Comparison of ENCODE assay signal across 30 mouse cellular contexts in the genomic region with DNA sequence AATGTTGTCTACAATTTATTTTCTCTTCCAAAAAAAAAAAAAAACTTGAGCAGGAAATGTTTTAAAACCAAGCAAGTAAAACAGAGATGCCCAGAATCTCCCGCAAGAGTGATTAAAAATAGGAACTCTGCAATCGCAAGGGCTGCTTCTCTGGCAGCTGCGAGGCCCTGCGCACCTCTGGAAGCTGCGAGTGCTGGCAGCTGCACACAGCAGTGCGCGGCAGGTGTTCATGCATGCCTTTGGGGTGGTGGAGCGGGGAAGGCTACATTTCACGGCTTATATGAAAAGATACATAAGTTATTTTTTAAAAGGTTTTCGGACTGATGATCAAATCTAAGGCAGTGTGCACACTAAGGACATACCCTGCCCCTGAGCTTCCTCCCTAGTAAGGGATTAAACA.
A peak's percentile ranks its signal among the peaks of the same experiment; 100 is the strongest.
DNase-seq lines count a peak whose midpoint lies in the region; ATAC-seq and TF ChIP-seq lines count a peak whose summit lies in the region.
"Had no signal": no experiment of that assay in that cellular context is flagged by ENCODE, and none has a peak within 500 bp of the region (broad histone marks: within the 10 kb centered on the region; RNA-seq: fewer than 3 reads in every experiment).

No protein-coding gene starts in this region.

- no peak for TF ChIP-seq CTCF in kidney, adult 2 months (conservative IDR thresholded peaks at IDR 0.05; ENCODE audit: insufficient read depth, insufficient read length, low read depth, low read length)

- H3K36me3 ChIP-seq in embryonic facial prominence, embryonic 14.5 days (ENCODE audit: control insufficient read depth, insufficient read depth, low read length) = no peaks in the 10 kb centered on the region
- H3K36me3 ChIP-seq in embryonic facial prominence, embryonic 10.5 days (replicated peaks) = no peaks in the 10 kb centered on the region
- H3K36me3 ChIP-seq in kidney, adult 2 months (ENCODE audit: control insufficient read depth, insufficient read depth, low read length) = no peaks in the 10 kb centered on the region
- no peaks in the 10 kb centered on the region for H3K36me3 ChIP-seq in kidney, embryonic 16.5 days (ENCODE audit: insufficient read depth, low read length)
- no peaks in the 10 kb centered on the region for H3K36me3 ChIP-seq in myocyte (ENCODE audit: control insufficient read depth, insufficient read depth)
- H3K36me3 ChIP-seq: embryonic facial prominence, embryonic 12.5 days; G1E; hindbrain, embryonic 12.5 days; midbrain, embryonic 13.5 days; stomach, embryonic 15.5 days had no signal

- H3K79me2 ChIP-seq in myocyte (ENCODE audit: control insufficient read depth, insufficient read depth) = no peaks in the 10 kb centered on the region

- no peaks in the 10 kb centered on the region for H3K4me1 ChIP-seq in embryonic facial prominence, embryonic 14.5 days (ENCODE audit: control insufficient read depth, insufficient read depth, low read length)
- H3K4me1 ChIP-seq in embryonic facial prominence, embryonic 10.5 days = 0 out of 2 replicates have a peak, but pooled peaks cover 4% of the 10 kb centered on the region
- peaks cover 16% of the 10 kb centered on the region for H3K4me1 ChIP-seq in kidney, adult 2 months (ENCODE audit: control insufficient read depth, insufficient read depth, low read length)
- H3K4me1 ChIP-seq in kidney, embryonic 16.5 days (ENCODE audit: insufficient read depth, low read length) = peaks cover 25% of the 10 kb centered on the region
- H3K4me1 ChIP-seq: embryonic facial prominence, embryonic 12.5 days had no signal

- H3ac ChIP-seq in myocyte (ENCODE audit: control insufficient read depth, insufficient read length) = no peak overlapping the region

- ATAC-seq in embryonic facial prominence, embryonic 14.5 days (ENCODE audit: low read depth) = no peak
- ATAC-seq in kidney, embryonic 16.5 days (ENCODE audit: low FRiP score, low TSS enrichment) = no peak
- ATAC-seq: hindbrain, postnatal 0 days; intestine, postnatal 0 days; midbrain, embryonic 13.5 days had no signal

- H3K4me3 ChIP-seq in embryonic facial prominence, embryonic 14.5 days (ENCODE audit: low read depth, low read length) = no peak overlapping the region
- no peak overlapping the region for H3K4me3 ChIP-seq in embryonic facial prominence, embryonic 10.5 days
- no peak overlapping the region for H3K4me3 ChIP-seq in kidney, adult 2 months (ENCODE audit: insufficient read depth, low read depth, low read length)
- H3K4me3 ChIP-seq in kidney, embryonic 16.5 days (ENCODE audit: low read length) = no peak overlapping the region
- no peak overlapping the region for H3K4me3 ChIP-seq in myocyte
- H3K4me3 ChIP-seq: embryonic facial prominence, embryonic 12.5 days; hindbrain, embryonic 12.5 days; midbrain, embryonic 13.5 days; stomach, embryonic 15.5 days had no signal

- H3K27ac ChIP-seq in embryonic facial prominence, embryonic 14.5 days (replicated peaks; ENCODE audit: low read depth, low read length) = no peak overlapping the region
- H3K27ac ChIP-seq in embryonic facial prominence, embryonic 10.5 days (replicated peaks) = no peak overlapping the region
- no peak overlapping the region for H3K27ac ChIP-seq in kidney, adult 2 months (ENCODE audit: insufficient read depth, low read depth, low read length)
- no peak overlapping the region for H3K27ac ChIP-seq in kidney, embryonic 16.5 days (ENCODE audit: low read length)
- H3K27ac ChIP-seq: embryonic facial prominence, embryonic 12.5 days; hindbrain, embryonic 12.5 days; hindbrain, postnatal 0 days; liver, embryonic 14.5 days; macrophage; midbrain, embryonic 13.5 days; stomach, embryonic 15.5 days had no signal

- WGBS in embryonic facial prominence, embryonic 14.5 days = 65% methylated on average over 10 of the region's 10 CpGs
- WGBS in embryonic facial prominence, embryonic 10.5 days = 84% methylated on average over 10 of the region's 10 CpGs
- 49% methylated on average over 10 of the region's 10 CpGs for WGBS in kidney, adult 2 months
- WGBS in kidney, embryonic 16.5 days = 62% methylated on average over 10 of the region's 10 CpGs

- no peaks in the 10 kb centered on the region for H3K9me3 ChIP-seq in embryonic facial prominence, embryonic 14.5 days (ENCODE audit: control insufficient read depth, low read length)
- H3K9me3 ChIP-seq in embryonic facial prominence, embryonic 10.5 days = no peaks in the 10 kb centered on the region
- no peaks in the 10 kb centered on the region for H3K9me3 ChIP-seq in kidney, embryonic 16.5 days (ENCODE audit: low read length)
- H3K9me3 ChIP-seq: embryonic facial prominence, embryonic 12.5 days; G1E; hindbrain, embryonic 12.5 days; midbrain, embryonic 13.5 days; stomach, embryonic 15.5 days had no signal

- peak; percentile 48 for DNase-seq in embryonic facial prominence, embryonic 14.5 days (ENCODE audit: low spot score)
- DNase-seq in embryonic facial prominence, embryonic 10.5 days (ENCODE audit: low spot score) = no peak
- DNase-seq in kidney, adult 2 months = peak; percentile 41
- DNase-seq in right cerebral cortex, postnatal 4 days = peak; percentile 4
- DNase-seq in right cerebral cortex, adult 2 months (ENCODE audit: low spot score in 2 of 2) = no peak
- DNase-seq: adrenal gland, adult 8-10 months; cerebellum, adult 11 months; cerebellum, adult 9-10 months; cerebellum, postnatal 36 days; gastrocnemius, postnatal 36 days; heart, adult 18-20 months; heart, postnatal 36 days; layer of hippocampus, postnatal 36 days; left cerebral cortex, postnatal 4 days; liver; lung, adult 2 months; lung, postnatal 10 days; right cerebral cortex, postnatal 14 days had no signal

- TF ChIP-seq POLR2A in kidney, adult 2 months (IDR thresholded peaks at IDR 0.05; ENCODE audit: low read depth, low read length) = no peak
- no peak for TF ChIP-seq POLR2A in myocyte (IDR thresholded peaks at IDR 0.05; ENCODE audit: insufficient read length, low read depth)

- no peaks in the 10 kb centered on the region for H3K27me3 ChIP-seq in embryonic facial prominence, embryonic 14.5 days (replicated peaks; ENCODE audit: control insufficient read depth, insufficient read depth, low read length)
- H3K27me3 ChIP-seq in embryonic facial prominence, embryonic 10.5 days (replicated peaks; ENCODE audit: low read depth, poor library complexity, severe bottlenecking) = no peaks in the 10 kb centered on the region
- H3K27me3 ChIP-seq in kidney, adult 2 months (replicated peaks; ENCODE audit: control insufficient read depth, insufficient read depth, low read length) = no peaks in the 10 kb centered on the region; the same call in 1 of the 2 replicates
- no peaks in the 10 kb centered on the region for H3K27me3 ChIP-seq in kidney, embryonic 16.5 days (ENCODE audit: insufficient read depth, low read length)
- H3K27me3 ChIP-seq in myocyte (ENCODE audit: control insufficient read depth, insufficient read depth, insufficient read length) = no peaks in the 10 kb centered on the region
- H3K27me3 ChIP-seq: embryonic facial prominence, embryonic 12.5 days; hindbrain, embryonic 12.5 days; midbrain, embryonic 13.5 days; stomach, embryonic 15.5 days had no signal

- no peak overlapping the region for H3K9ac ChIP-seq in embryonic facial prominence, embryonic 14.5 days (ENCODE audit: low read depth, low read length)
- H3K9ac ChIP-seq in kidney, embryonic 16.5 days (replicated peaks; ENCODE audit: low read length) = no peak overlapping the region
- H3K9ac ChIP-seq: embryonic facial prominence, embryonic 12.5 days; hindbrain, embryonic 12.5 days; liver, embryonic 14.5 days; midbrain, embryonic 13.5 days; stomach, embryonic 15.5 days had no signal

- H3K4me2 ChIP-seq in embryonic facial prominence, embryonic 14.5 days (ENCODE audit: low read depth, low read length) = no peak overlapping the region
- no peak overlapping the region for H3K4me2 ChIP-seq in kidney, embryonic 16.5 days (replicated peaks; ENCODE audit: low read depth, low read length)
- H3K4me2 ChIP-seq in myocyte (ENCODE audit: low read depth) = no peak overlapping the region
- H3K4me2 ChIP-seq: embryonic facial prominence, embryonic 12.5 days; heart, embryonic 11.5 days; hindbrain, embryonic 12.5 days; midbrain, embryonic 13.5 days; stomach, embryonic 15.5 days had no signal

TF ChIP-seq in myocyte, 11 proteins besides CTCF, POLR2A, EP300 and RAD21:
- TF ChIP-seq SRF (IDR thresholded peaks at IDR 0.05; ENCODE audit: control insufficient read depth, insufficient read length, low read depth) = no peak
- TF ChIP-seq MYOG (IDR thresholded peaks at IDR 0.05; ENCODE audit: control insufficient read depth in 1 of 3, insufficient read depth in 1 of 3, insufficient read length in 2 of 3, low read depth in 2 of 3) = peak in 1 of 3 experiments; percentile 24
- peak in 2 of 3 experiments; percentile 10 to 32 for TF ChIP-seq MYOD1 (IDR thresholded peaks at IDR 0.05; ENCODE audit: control insufficient read depth in 1 of 3, insufficient read length in 2 of 3, low read depth in 2 of 3)

Comparison
In these comparisons a context has a peak if more than half of its experiments do, and no peak if none do; other contexts are left out.
1. DNase-seq: peak in embryonic facial prominence, embryonic 14.5 days (single experiment), kidney, adult 2 months (single experiment) and right cerebral cortex, postnatal 4 days (single experiment); none in embryonic facial prominence, embryonic 10.5 days (single experiment) and right cerebral cortex, adult 2 months (0 of 2).